Mouse (Mus musculus) hindbrain, embryonic 15.5 days (tissue): ENCODE measurements around the gene Gsg1l. TPM values are rescaled to one million over a fixed set of nuclear protein-coding genes. Genes with fewer than 3 reads are reported as not detected.
A peak's percentile ranks its signal among the peaks of the same experiment; 100 is the strongest.

ENCODE experiments used
- ATAC-seq: fragments of 200-750 bp; cut with Nextera tagmentation; 2 replicates; pipeline ENCODE4 v1.8.0; 2017; ENCODE audit warnings: low read depth, moderate number of reproducible peaks, moderate TSS enrichment; ENCODE audit not compliant: low FRiP score
- H3K27ac ChIP-seq: fragments of 300-500 bp; sonication (generic); replicated peaks from 2 replicates; pipeline ENCODE4 v1.5.1; 2015; ENCODE audit warnings: mild to moderate bottlenecking, inconsistent platforms
- H3K27me3 ChIP-seq: fragments of 300-500 bp; sonication (generic); 2 replicates; pipeline ENCODE4 v1.6.1; 2015; ENCODE audit warnings: control low read depth, inconsistent platforms
- H3K36me3 ChIP-seq: fragments of 300-500 bp; sonication (generic); 2 replicates; pipeline ENCODE4 v1.6.1; 2015; ENCODE audit warnings: control low read depth, inconsistent platforms
- H3K4me1 ChIP-seq: fragments of 300-500 bp; sonication (generic); replicated peaks from 2 replicates; pipeline ENCODE4 v1.6.1; 2015; ENCODE audit warnings: control low read depth, inconsistent platforms
- H3K4me2 ChIP-seq: fragments of 300-500 bp; sonication (generic); 2 replicates; pipeline ENCODE4 v1.6.1; 2015; ENCODE audit warnings: moderate library complexity, mild to moderate bottlenecking, inconsistent platforms
- H3K4me3 ChIP-seq: fragments of 300-500 bp; sonication (generic); 2 replicates; pipeline ENCODE4 v1.5.1; 2015; ENCODE audit warnings: mild to moderate bottlenecking, inconsistent platforms
- H3K9ac ChIP-seq: fragments of 300-500 bp; sonication (generic); 2 replicates; pipeline ENCODE4 v1.6.1; 2015; ENCODE audit warnings: inconsistent platforms
- H3K9me3 ChIP-seq: fragments of 300-500 bp; sonication (generic); 2 replicates; pipeline ENCODE4 v1.6.1; 2016; ENCODE audit warnings: control low read depth, inconsistent platforms
- WGBS: fragments of 180-500 bp; shearing (Covaris S2); methylation state at CpG from one replicate; pipeline ENCODE4 v1.1.7; 2015; 5-methylcytosine and 5-hydroxymethylcytosine counted together
- polyA plus RNA-seq: library from polyadenylated mRNA; unstranded; fragments of >200 nt; fragmentation: Nextera tagmentation; extraction: Ambion mirVana; gene quantifications from 2 replicates; pipeline ENCODE4 v1.2.1, GENCODE M21; 2015

Gene Gsg1l
- polyA plus RNA-seq, 1 experiment from 2014 or later = 18.4 TPM

DNA sequence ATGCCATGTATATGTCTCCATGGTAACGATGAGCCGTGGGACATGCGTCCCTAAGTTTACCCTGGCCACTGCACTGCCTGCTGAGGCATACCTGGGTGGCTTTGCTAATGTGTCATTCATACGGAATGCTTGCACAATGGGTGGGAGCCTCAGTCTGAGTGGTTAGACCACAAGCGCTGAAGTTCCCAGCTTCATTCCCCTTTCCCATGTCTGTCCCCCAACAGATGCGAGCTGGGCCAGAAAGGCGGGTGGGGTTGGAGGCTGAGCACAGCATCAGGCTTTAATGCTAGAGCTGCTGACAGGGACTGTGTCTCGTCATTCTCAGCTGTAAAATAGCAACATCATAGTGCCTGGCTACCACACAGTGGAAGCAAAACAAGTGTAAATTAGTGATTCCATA lies 136.3 kb downstream of the Gsg1l start:
- H3K27ac ChIP-seq = no peak overlapping the region
- no peak overlapping the region for H3K4me2 ChIP-seq
- H3K4me1 ChIP-seq = peaks cover 15% of the 10 kb centered on the region
- H3K9me3 ChIP-seq = no peaks in the 10 kb centered on the region
- H3K36me3 ChIP-seq = no peaks in the 10 kb centered on the region
- no peak for ATAC-seq
- H3K9ac ChIP-seq = no peak overlapping the region
- no peaks in the 10 kb centered on the region for H3K27me3 ChIP-seq
- 68% methylated on average over 8 of the region's 8 CpGs for WGBS
- no peak overlapping the region for H3K4me3 ChIP-seq

DNA sequence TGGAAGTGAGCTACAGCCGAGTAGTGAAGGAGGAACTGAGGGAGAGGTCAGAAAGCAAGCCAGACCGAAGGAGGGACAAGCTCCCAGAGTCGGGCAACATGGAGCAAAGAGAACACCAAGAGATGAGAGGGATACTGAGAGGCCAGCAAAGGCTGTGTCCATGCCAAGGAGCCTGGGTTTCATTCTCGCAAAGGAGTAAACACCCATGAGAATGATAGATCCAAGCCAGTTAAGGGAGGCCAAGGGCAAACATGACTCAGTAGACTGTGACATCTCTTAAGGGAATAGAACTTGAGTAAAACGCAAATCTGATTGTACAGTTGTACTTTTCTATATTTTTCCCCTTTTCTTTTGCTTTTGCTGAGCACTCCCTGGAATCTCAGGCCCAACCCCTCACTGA lies 137.6 kb downstream of the Gsg1l start:
- H3K27ac ChIP-seq = no peak overlapping the region
- no peak overlapping the region for H3K9ac ChIP-seq
- H3K4me2 ChIP-seq = no peak overlapping the region
- peaks cover 4% of the 10 kb centered on the region; the same call in 1 of the 2 replicates for H3K9me3 ChIP-seq
- no peaks in the 10 kb centered on the region for H3K27me3 ChIP-seq
- H3K4me1 ChIP-seq = peaks cover 15% of the 10 kb centered on the region
- H3K36me3 ChIP-seq = no peaks in the 10 kb centered on the region
- H3K4me3 ChIP-seq = no peak overlapping the region
- WGBS = 90% methylated on average over 5 of the region's 5 CpGs
- no peak for ATAC-seq

DNA sequence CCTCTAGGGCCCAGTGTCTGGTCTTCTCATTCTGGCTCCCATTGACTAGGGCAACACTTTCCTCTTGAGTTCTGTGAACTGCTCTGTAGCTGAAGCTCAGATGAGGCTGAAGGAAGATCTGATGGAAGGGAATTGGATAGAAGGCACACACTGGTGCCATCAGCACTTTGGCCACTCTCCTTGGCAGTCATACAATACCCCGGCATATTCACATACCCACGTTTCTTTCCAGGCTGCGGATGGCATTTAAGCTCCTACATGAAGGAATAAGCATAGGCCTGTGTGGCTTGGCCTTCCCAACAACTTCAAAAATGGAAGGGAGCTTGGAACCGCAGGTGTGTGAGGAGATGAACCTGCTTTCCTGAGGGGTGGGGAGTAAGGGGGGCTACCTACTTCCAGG lies 138.7 kb downstream of the Gsg1l start:
- H3K9me3 ChIP-seq = peaks cover 4% of the 10 kb centered on the region; the same call in 1 of the 2 replicates
- H3K9ac ChIP-seq = no peak overlapping the region
- peaks cover 13% of the 10 kb centered on the region for H3K4me1 ChIP-seq
- ATAC-seq = no peak
- no peak overlapping the region for H3K4me3 ChIP-seq
- no peaks in the 10 kb centered on the region for H3K27me3 ChIP-seq
- no peak overlapping the region for H3K27ac ChIP-seq
- 95% methylated on average over 4 of the region's 4 CpGs for WGBS
- H3K36me3 ChIP-seq = no peaks in the 10 kb centered on the region
- H3K4me2 ChIP-seq = no peak overlapping the region

DNA sequence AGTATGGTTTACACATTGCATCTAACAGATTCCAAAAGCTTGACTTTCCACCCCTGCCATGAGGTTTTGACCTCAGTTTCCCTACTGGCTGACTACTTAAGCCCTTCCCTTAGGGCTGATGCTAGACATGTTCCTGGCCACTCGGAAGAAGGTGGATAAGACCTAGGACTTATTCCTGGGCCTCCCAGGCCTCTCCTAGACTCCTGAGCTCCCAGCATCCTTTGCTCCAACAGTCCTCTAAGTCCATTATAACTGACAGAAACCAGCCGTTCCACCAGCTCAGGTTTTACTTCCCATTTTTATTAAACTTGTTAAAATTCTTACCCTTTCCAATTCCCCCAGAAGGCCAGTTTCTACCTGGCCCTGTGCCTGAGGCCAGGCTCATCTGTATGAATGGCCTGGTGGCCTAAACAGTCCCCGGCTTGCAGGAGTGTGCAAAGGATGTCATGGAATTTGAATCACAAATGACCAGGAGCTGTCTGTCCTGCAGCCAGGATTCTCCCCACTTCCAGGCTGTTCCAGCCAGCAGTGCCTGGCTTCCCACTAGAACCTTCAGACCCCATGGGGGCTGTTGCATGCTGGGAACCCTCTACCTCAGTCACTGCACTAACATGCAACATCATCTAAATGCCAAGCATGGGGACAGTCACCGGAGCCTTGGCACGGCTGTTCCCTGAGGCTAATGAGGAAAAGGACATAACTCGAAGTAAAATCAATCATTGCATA lies 139.7 kb downstream of the Gsg1l start:
- 52% methylated on average over 6 of the region's 6 CpGs for WGBS
- Histone ChIP-seq H3K36me3 (no peaks in the 10 kb centered on the region), H3K9ac (no peak overlapping the region), H3K27me3 (no peaks in the 10 kb centered on the region), H3K9me3 (peaks cover 4% of the 10 kb centered on the region; the same call in 1 of the 2 replicates), H3K4me2 (no peak overlapping the region), H3K4me3 (no peak overlapping the region), H3K27ac (no peak overlapping the region), H3K4me1 (peaks cover 11% of the 10 kb centered on the region)
- no peak for ATAC-seq

DNA sequence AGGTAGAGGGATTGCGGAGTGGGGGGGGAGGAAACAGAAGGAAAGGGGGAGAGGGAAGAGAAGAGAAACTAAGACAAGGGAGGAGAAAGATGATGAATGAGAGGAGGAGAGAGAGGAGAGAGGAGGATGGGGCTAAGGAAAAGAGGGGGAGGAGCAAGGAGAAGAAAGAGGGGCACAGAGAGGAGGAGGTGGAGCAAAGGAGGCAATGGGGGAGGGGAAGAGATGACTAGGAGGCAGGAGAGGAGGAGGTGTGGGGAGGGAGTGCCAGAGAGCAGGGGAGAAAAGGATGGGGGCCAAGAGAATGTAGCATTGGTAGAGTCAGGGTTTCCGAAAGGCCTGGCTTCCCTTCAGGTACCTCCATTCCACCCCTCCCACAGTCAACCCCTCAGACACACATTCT lies 147.9 kb downstream of the Gsg1l start:
- Histone ChIP-seq H3K4me1 (peaks cover 34% of the 10 kb centered on the region), H3K36me3 (no peaks in the 10 kb centered on the region), H3K9ac (no peak overlapping the region), H3K27me3 (no peaks in the 10 kb centered on the region), H3K9me3 (no peaks in the 10 kb centered on the region), H3K4me3 (no peak overlapping the region), H3K27ac (no peak overlapping the region), H3K4me2 (no peak overlapping the region)
- ATAC-seq = no peak
- WGBS = 46% methylated on average over 2 of the region's 2 CpGs

DNA sequence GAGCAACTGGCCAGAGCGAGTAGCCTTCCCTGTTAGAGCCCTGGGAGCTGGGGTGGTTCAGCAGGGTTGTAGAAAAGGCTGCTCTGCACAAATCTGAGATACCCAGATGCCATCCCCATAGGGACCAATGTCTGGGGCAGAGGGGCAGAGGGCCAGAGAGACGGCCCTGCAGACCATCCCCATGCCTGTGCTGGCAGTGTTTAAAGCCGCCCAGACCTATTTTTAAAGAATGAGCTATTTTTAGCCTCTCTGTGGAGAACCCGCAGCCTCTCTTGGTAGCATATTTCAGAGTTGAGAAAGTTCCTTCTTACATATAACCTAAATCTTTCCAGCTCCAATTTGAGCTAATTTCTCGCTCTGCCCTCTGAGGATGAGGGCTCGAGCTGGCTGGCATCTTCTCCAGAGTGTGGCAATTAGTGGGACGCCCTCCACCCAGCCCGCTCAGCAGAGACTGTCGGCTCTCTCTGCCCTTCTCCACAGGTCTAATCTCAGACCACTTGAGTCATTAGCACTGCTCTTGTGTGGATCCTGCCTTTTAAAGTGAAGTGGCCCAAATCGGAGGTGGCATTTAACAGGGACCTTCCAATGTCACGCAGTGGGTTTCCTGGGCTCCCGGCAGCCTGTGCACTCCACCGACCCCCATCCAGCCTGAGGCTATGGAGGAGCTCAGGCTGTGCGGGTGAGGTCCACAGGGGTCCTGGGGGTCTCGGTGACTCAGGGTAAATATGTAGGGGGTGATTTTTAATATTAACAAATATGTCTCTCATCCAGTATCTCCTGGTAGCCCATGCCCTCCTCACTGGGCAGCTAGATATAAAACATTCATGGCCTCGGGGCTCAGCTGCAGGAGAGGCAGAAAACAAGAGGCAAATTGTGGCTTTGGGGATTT lies 148.6 kb downstream of the Gsg1l start:
- peaks cover 34% of the 10 kb centered on the region for H3K4me1 ChIP-seq
- no peak overlapping the region for H3K4me2 ChIP-seq
- no peaks in the 10 kb centered on the region for H3K9me3 ChIP-seq
- H3K27me3 ChIP-seq = no peaks in the 10 kb centered on the region
- 26% methylated on average over 16 of the region's 16 CpGs for WGBS
- no peak overlapping the region for H3K9ac ChIP-seq
- no peak overlapping the region for H3K4me3 ChIP-seq
- H3K27ac ChIP-seq = peak overlapping the region; percentile 32
- no peaks in the 10 kb centered on the region for H3K36me3 ChIP-seq
- ATAC-seq = no peak; the same call in 1 of the 2 replicates

DNA sequence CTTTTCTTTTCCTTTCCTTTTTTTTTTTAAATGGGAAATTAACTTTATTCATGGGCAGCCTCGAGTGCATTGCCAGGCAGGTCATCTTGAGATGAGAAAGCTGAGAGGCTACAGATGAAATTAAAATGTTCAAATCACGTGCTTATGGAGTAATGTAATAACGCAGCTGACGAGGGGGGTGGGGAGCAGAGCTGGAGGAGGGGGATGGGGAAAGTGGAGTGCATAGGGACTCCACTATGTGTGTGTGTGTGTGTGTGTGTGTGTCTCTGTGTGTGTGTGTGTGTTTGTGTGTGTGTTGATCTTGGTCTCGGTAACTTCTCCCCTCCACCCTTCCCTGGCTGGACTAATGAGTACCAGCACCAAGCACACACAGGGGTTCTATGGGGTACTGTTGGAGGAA lies 150.6 kb downstream of the Gsg1l start:
- ATAC-seq = 0 out of 2 replicates have a peak, but pooled peaks have one; percentile 42
- Histone ChIP-seq H3K36me3 (no peaks in the 10 kb centered on the region), H3K27ac (peak overlapping the region; percentile 54; the same call in 1 of the 2 replicates), H3K4me3 (no peak overlapping the region), H3K27me3 (no peaks in the 10 kb centered on the region), H3K4me1 (peaks cover 34% of the 10 kb centered on the region), H3K9ac (no peak overlapping the region), H3K4me2 (no peak overlapping the region), H3K9me3 (no peaks in the 10 kb centered on the region)
- WGBS = 55% methylated on average over 5 of the region's 5 CpGs

DNA sequence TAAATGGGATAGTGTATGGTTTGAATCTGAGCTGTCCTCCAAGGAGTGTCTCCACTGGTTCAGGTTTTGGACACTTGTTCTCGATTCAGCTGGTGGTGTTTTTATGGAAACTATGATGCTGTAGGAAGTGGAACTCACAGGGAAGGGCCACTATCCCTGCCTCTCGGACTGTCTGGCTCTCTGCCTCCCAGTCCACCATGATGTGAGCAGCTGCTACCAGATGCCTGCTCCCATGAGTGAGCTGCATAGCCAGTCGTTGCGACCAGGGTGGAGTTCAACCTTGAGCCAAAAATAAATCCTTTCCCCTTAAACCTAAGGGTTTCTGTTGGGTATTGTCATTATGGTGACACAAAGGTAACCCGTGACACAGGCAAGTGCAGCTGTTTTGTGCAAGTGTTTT lies 158.2 kb downstream of the Gsg1l start:
- Histone ChIP-seq H3K9me3 (no peaks in the 10 kb centered on the region), H3K27ac (no peak overlapping the region), H3K4me3 (no peak overlapping the region), H3K4me2 (no peak overlapping the region), H3K27me3 (no peaks in the 10 kb centered on the region), H3K4me1 (no peaks in the 10 kb centered on the region), H3K36me3 (no peaks in the 10 kb centered on the region), H3K9ac (no peak overlapping the region)
- 82% methylated on average over 5 of the region's 5 CpGs for WGBS
- ATAC-seq = no peak

DNA sequence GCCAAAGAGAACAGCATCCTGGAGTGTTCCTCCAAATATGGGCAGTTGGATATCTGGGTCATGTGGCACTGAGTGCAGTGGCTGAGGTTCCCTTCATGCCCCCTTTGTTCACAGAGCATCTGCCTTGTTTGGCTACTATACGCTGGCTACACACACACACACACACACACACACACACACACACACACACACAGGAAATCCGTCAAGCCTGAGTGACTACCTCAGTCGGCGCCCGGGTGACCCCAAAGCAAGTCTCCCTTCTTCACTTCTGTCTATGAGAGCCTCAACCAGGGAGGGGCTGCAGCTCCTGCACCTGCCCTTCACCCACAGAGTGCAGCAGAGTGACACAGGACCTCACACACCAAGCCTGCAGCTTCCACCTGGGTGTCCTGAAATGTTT lies 161.4 kb downstream of the Gsg1l start:
- Histone ChIP-seq H3K9me3 (no peaks in the 10 kb centered on the region), H3K4me3 (no peak overlapping the region), H3K4me1 (no peaks in the 10 kb centered on the region), H3K36me3 (no peaks in the 10 kb centered on the region), H3K4me2 (no peak overlapping the region), H3K9ac (no peak overlapping the region), H3K27me3 (no peaks in the 10 kb centered on the region), H3K27ac (no peak overlapping the region)
- ATAC-seq = no peak
- WGBS = 67% methylated on average over 5 of the region's 5 CpGs

DNA sequence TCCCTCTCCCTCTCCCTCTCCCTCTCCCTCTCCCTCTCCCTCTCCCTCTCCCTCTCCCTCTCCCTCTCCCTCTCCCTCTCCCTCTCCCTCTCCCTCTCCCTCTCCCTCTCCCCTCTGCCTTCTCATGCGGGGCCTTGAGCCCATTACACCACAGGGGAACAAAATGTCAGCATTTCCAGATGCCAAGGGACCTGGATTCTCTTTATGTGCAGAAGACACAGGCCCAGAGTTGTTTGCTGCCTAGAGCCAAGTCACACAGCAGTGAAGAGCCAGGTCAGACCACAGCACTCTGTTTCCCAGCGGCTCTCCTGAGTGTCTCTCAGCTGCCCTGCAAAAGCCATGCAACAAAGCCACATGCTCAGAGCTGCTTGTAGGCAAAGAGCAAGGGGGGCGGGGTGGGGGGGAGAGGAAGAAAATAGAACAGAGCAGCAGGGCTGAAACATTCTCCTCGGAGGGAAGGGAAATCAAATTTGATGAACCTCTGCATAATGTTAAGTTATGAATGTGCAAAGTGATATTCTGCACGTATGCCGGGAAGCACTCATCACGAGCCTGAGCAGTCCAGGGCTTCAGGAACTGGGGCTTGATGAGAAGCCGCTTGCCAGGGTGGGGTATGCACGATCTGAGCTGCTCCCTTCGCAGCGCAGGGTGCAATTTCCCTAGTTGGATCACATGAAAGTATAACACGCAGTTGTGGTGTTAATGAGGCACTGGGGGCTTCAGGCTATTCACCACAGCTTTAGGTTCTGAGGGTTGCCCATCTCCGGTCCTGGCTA lies 181.6 kb downstream of the Gsg1l start:
- H3K36me3 ChIP-seq = no peaks in the 10 kb centered on the region
- no peak overlapping the region for H3K4me3 ChIP-seq
- 49% methylated on average over 13 of the region's 13 CpGs for WGBS
- H3K9me3 ChIP-seq = no peaks in the 10 kb centered on the region
- H3K4me2 ChIP-seq = no peak overlapping the region
- H3K9ac ChIP-seq = no peak overlapping the region
- 0 out of 2 replicates have a peak overlapping the region, but pooled peaks have one; percentile 31 for H3K27ac ChIP-seq
- peaks cover 10% of the 10 kb centered on the region for H3K4me1 ChIP-seq
- H3K27me3 ChIP-seq = no peaks in the 10 kb centered on the region
- ATAC-seq = no peak; the same call in 1 of the 2 replicates

DNA sequence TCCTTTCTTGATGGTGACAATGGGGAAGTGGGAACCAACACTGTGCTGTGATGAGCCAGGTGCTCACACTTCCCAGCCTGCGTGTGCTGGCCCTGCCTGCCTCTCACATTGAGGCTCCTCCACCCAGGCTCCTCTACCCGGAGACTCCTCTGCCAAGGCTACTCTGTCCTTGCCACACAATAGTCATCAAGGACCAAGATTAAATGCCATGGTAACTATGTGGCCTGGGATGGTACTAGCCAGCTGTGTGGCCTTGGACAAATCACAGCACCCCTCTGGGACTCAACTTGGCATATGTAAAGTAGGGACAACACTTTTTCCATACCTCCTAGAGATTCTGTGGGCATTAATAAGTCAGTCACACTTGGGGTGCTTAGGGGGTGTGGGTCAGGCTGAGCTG lies 182.3 kb downstream of the Gsg1l start:
- peaks cover 10% of the 10 kb centered on the region for H3K4me1 ChIP-seq
- no peak for ATAC-seq
- no peaks in the 10 kb centered on the region for H3K27me3 ChIP-seq
- H3K4me2 ChIP-seq = no peak overlapping the region
- no peak overlapping the region for H3K27ac ChIP-seq
- H3K4me3 ChIP-seq = no peak overlapping the region
- H3K9me3 ChIP-seq = no peaks in the 10 kb centered on the region
- H3K9ac ChIP-seq = no peak overlapping the region
- 67% methylated on average over 2 of the region's 2 CpGs for WGBS
- no peaks in the 10 kb centered on the region for H3K36me3 ChIP-seq

DNA sequence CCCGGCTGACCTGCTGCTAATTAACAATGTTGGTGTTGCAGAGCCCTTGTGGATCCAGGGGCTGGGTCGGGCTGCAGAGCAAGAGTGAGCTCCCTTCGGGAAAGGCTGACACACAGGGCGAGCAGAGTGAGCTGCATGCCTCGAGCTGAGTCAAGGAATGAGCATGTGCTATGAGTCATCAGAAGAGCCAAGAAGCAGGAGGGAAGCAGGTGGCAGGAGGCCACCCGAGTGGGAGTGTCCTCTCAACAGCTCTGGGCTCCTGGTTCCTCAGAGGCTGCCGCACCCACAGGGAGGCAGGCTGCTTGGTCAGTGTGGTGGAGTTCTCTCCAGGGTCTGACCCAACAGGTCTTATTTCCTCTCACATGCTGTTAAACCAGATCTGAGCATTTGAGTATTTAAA lies 183.2 kb downstream of the Gsg1l start:
- no peaks in the 10 kb centered on the region for H3K9me3 ChIP-seq
- no peak overlapping the region for H3K9ac ChIP-seq
- peaks cover 10% of the 10 kb centered on the region for H3K4me1 ChIP-seq
- ATAC-seq = no peak
- no peak overlapping the region for H3K4me2 ChIP-seq
- H3K36me3 ChIP-seq = no peaks in the 10 kb centered on the region
- 52% methylated on average over 7 of the region's 7 CpGs for WGBS
- H3K4me3 ChIP-seq = no peak overlapping the region
- H3K27ac ChIP-seq = no peak overlapping the region
- H3K27me3 ChIP-seq = no peaks in the 10 kb centered on the region
